Mouse (Mus musculus): ENCODE measurements around the gene Slc39a8. TPM values are rescaled to one million over a fixed set of nuclear protein-coding genes. Genes with fewer than 3 reads are reported as not detected.

Slc39a8 gene
- polyA plus RNA-seq, 1 experiment = 20.6 TPM

DNA sequence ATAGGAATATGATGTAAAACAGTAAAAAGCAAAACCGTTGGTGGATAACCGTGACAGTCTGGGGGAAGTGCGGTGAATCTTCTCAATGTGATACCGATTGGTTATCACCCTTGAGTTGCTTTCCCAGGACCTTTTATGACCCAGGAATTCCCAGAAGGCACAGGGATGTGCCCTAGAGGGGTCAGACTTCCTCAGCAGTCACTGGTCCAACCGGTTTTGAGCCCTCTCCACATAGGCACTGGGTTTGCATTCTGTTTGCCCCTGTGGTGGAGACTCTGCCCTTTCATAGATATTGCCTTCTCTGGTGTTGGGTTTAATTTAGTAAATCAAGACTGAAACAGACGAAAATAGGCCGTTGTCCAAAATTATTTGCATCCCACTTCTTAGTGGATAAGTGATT lies 20.8 kb downstream of the Slc39a8 start:
- H3K4me1 ChIP-seq (ENCODE audit: control insufficient read depth, insufficient read depth, low read length) = 0 out of 2 replicates have a peak, but pooled peaks cover 6% of the 10 kb centered on the region
- no peak overlapping the region for H3K4me3 ChIP-seq (ENCODE audit: insufficient read depth, low read depth, low read length)
- no peak overlapping the region for H3K27ac ChIP-seq (ENCODE audit: insufficient read depth, low read depth, low read length)
- no peaks in the 10 kb centered on the region for H3K36me3 ChIP-seq (ENCODE audit: control insufficient read depth, insufficient read depth, low read length)
- TF ChIP-seq POLR2A (IDR thresholded peaks at IDR 0.05; ENCODE audit: low read depth, low read length) (no peak), CTCF (conservative IDR thresholded peaks at IDR 0.05; ENCODE audit: insufficient read depth, insufficient read length, low read depth, low read length) (no peak)
- no peaks in the 10 kb centered on the region for H3K27me3 ChIP-seq (replicated peaks; ENCODE audit: control insufficient read depth, insufficient read depth, low read length)
- WGBS = 58% methylated on average over 7 of the region's 7 CpGs
- no peak for DNase-seq

DNA sequence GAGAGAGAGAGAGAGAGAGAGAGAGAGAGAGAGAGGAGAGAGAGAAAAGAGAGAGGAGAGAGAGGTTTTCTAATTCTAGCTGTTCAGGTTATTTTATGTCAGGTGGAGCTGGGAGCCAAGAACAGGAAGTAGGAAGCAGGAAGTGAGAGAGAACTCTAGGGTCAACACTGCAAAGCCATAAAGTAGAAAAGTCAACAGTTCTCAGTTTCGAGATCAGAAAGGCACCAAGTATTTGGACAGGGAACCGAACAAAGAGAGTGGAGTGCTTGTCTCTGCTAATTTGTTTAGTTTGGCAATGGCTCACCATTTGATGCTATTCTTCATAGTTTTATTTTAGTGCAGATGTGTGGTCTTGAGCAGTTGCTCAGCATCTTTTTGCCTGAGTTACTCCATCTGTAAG lies 26.5 kb downstream of the Slc39a8 start:
- Histone ChIP-seq H3K27me3 (replicated peaks; ENCODE audit: control insufficient read depth, insufficient read depth, low read length) (no peaks in the 10 kb centered on the region), H3K36me3 (ENCODE audit: control insufficient read depth, insufficient read depth, low read length) (no peaks in the 10 kb centered on the region), H3K27ac (ENCODE audit: insufficient read depth, low read depth, low read length) (no peak overlapping the region), H3K4me3 (ENCODE audit: insufficient read depth, low read depth, low read length) (no peak overlapping the region), H3K4me1 (ENCODE audit: control insufficient read depth, insufficient read depth, low read length) (no peaks in the 10 kb centered on the region)
- TF ChIP-seq POLR2A (IDR thresholded peaks at IDR 0.05; ENCODE audit: low read depth, low read length) (no peak), CTCF (conservative IDR thresholded peaks at IDR 0.05; ENCODE audit: insufficient read depth, insufficient read length, low read depth, low read length) (no peak)
- no peak for DNase-seq
- 46% methylated on average over 2 of the region's 2 CpGs for WGBS

DNA sequence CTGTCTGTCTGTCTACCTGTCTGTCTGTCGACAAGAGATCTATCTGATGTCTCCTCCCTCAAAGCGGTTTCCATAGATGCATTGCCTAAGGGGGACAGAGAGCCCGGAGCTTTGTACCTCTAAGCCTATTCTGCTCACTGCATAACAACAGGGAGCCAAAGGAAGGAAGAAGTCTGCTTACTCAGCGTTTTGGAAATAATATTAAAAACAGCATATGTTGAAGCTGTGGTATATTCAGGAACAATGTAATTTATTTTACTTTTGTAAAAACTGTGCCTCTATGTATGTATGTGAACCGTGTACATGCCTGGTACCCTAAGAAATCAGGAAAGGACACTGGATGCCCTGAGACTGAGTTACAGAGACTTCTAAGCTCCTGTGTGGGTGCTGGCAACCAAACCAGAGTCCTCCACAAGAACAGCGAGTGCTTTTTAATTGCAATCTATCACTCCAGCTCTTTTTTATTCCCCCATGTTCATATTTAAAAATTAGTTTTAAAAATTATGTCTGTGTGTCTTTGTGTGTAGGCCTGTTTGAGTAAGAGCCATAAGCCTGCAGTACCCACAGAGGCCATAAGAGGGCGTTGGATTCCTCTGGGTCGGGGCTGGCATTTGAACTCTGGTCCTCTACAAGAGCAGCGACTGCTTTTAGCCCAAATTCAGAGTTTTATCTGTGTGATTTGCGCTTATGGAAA lies 28.7 kb downstream of the Slc39a8 start:
- Histone ChIP-seq H3K27ac (ENCODE audit: insufficient read depth, low read depth, low read length) (no peak overlapping the region), H3K36me3 (ENCODE audit: control insufficient read depth, insufficient read depth, low read length) (no peaks in the 10 kb centered on the region), H3K4me1 (ENCODE audit: control insufficient read depth, insufficient read depth, low read length) (no peaks in the 10 kb centered on the region), H3K4me3 (ENCODE audit: insufficient read depth, low read depth, low read length) (no peak overlapping the region), H3K27me3 (replicated peaks; ENCODE audit: control insufficient read depth, insufficient read depth, low read length) (no peaks in the 10 kb centered on the region)
- 85% methylated on average over 10 of the region's 10 CpGs for WGBS
- TF ChIP-seq POLR2A (IDR thresholded peaks at IDR 0.05; ENCODE audit: low read depth, low read length) (no peak), CTCF (conservative IDR thresholded peaks at IDR 0.05; ENCODE audit: insufficient read depth, insufficient read length, low read depth, low read length) (peak; percentile 14; the same call in 1 of the 2 replicates)
- no peak for DNase-seq

DNA sequence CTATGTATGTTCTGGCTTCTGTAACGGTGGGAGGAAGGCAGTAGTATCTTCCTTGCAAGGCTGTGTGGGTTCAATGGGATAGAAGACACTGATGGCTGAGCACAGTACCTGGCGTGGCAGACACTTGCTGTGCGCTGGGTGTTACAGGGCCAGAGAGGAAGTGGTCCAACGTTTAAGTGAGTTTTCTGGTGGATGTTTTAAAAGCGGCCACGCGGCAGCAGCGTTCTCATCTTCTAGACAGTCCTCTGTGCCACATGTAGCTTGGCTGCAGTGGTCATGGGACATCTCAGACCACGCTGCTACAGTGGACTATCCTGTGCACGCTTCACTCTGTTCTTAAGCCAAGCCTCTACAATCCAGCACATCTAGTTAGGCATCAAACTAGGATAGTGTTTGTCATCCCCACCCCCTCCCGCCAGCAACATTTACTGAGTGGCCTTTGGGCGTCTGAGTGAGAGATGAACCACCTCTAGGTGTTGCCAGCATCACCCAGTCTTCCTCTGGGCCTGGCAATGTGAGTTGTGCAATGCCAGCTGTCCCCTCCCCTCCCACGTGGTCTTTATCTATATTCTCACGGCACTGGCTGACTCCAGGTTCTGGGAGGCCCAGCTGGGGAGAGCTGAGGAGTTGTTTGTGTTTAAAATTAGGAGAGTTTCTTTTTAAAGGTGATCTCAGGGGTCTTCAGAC lies 29.4 kb downstream of the Slc39a8 start:
- no peak for DNase-seq
- TF ChIP-seq POLR2A (IDR thresholded peaks at IDR 0.05; ENCODE audit: low read depth, low read length) (no peak), CTCF (conservative IDR thresholded peaks at IDR 0.05; ENCODE audit: insufficient read depth, insufficient read length, low read depth, low read length) (no peak)
- H3K27me3 ChIP-seq (replicated peaks; ENCODE audit: control insufficient read depth, insufficient read depth, low read length) = no peaks in the 10 kb centered on the region
- H3K4me3 ChIP-seq (ENCODE audit: insufficient read depth, low read depth, low read length) = no peak overlapping the region
- no peak overlapping the region for H3K27ac ChIP-seq (ENCODE audit: insufficient read depth, low read depth, low read length)
- 84% methylated on average over 14 of the region's 14 CpGs for WGBS
- no peaks in the 10 kb centered on the region for H3K4me1 ChIP-seq (ENCODE audit: control insufficient read depth, insufficient read depth, low read length)
- H3K36me3 ChIP-seq (ENCODE audit: control insufficient read depth, insufficient read depth, low read length) = no peaks in the 10 kb centered on the region

DNA sequence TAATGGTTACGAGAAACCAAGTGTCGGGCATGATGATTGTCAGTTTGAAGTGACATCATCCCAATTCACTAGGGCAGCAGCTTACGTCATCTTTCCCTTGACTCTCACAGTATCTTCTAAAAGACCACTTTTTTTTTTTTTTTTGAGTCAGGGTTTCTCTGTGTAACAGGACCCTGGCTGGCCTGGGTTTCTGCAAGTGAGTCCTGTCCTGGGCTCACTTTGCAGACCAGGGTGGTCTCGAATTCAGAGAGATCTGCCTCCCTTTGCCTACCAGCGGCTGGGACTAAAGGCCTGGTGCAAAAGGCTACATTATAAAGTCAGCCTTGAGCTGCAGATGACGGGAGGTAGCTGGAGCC lies 29.9 kb downstream of the Slc39a8 start:
- no peaks in the 10 kb centered on the region for H3K27me3 ChIP-seq (replicated peaks; ENCODE audit: control insufficient read depth, insufficient read depth, low read length)
- WGBS = 90% methylated on average over 6 of the region's 6 CpGs

DNA sequence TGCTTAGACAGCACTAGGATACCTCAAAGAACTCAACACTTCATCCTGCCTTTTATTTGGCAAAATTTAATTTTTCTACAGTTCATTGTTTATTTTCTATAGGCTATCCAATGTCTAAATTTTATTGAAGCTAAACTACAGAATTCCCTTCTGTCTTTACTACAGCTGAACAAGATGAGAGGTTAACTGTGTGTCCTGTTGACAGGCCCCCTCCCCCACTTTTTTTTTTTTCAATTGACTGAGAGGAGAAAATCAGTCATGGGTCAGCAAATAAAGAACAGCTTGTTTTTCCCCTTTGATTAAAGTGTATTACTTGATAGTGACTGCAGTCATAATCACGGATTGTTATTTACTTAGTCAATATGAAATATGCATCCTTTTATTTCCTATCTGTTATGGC lies 31.2 kb downstream of the Slc39a8 start:
- 42% methylated on average over 1 of the region's 1 CpGs for WGBS
- Histone ChIP-seq H3K36me3 (ENCODE audit: control insufficient read depth, insufficient read depth, low read length) (no peaks in the 10 kb centered on the region), H3K27me3 (replicated peaks; ENCODE audit: control insufficient read depth, insufficient read depth, low read length) (no peaks in the 10 kb centered on the region), H3K4me3 (ENCODE audit: insufficient read depth, low read depth, low read length) (no peak overlapping the region), H3K4me1 (ENCODE audit: control insufficient read depth, insufficient read depth, low read length) (no peaks in the 10 kb centered on the region), H3K27ac (ENCODE audit: insufficient read depth, low read depth, low read length) (no peak overlapping the region)
- TF ChIP-seq POLR2A (IDR thresholded peaks at IDR 0.05; ENCODE audit: low read depth, low read length) = no peak
- TF ChIP-seq CTCF (conservative IDR thresholded peaks at IDR 0.05; ENCODE audit: insufficient read depth, insufficient read length, low read depth, low read length) = no peak
- DNase-seq = no peak

More for the DNA sequence above, 29.9 kb downstream of the Slc39a8 start:
- no peaks in the 10 kb centered on the region for H3K36me3 ChIP-seq (ENCODE audit: control insufficient read depth, insufficient read depth, low read length)
- TF ChIP-seq POLR2A (IDR thresholded peaks at IDR 0.05; ENCODE audit: low read depth, low read length) (no peak), CTCF (conservative IDR thresholded peaks at IDR 0.05; ENCODE audit: insufficient read depth, insufficient read length, low read depth, low read length) (no peak)
- H3K4me3 ChIP-seq (ENCODE audit: insufficient read depth, low read depth, low read length) = no peak overlapping the region
- no peak for DNase-seq
- no peaks in the 10 kb centered on the region for H3K4me1 ChIP-seq (ENCODE audit: control insufficient read depth, insufficient read depth, low read length)
- H3K27ac ChIP-seq (ENCODE audit: insufficient read depth, low read depth, low read length) = no peak overlapping the region

DNA sequence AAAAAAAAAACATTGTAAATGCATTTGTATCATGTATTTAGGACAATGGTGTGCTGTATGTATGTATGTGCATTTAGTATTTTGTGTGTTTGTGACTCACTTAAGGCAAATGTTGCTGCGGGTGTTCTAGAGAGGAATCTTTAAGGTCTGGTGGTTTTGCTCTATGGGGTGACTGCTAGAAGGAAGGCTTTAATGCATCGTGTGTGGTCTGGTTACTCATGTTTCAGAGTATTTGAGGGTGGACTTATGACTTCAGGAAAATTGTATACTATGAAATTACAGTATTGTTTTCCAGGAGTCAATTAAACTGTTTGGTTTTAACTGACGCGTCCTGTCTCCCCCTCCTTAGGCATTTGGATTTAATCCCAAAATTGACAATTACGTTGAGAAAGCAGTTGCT lies 32.1 kb downstream of the Slc39a8 start:
- 48% methylated on average over 5 of the region's 5 CpGs for WGBS
- H3K36me3 ChIP-seq (ENCODE audit: control insufficient read depth, insufficient read depth, low read length) = no peaks in the 10 kb centered on the region
- no peak for DNase-seq

More for the DNA sequence above, 32.1 kb downstream of the Slc39a8 start:
- H3K27ac ChIP-seq (ENCODE audit: insufficient read depth, low read depth, low read length) = no peak overlapping the region
- TF ChIP-seq CTCF (conservative IDR thresholded peaks at IDR 0.05; ENCODE audit: insufficient read depth, insufficient read length, low read depth, low read length) (no peak), POLR2A (IDR thresholded peaks at IDR 0.05; ENCODE audit: low read depth, low read length) (no peak)
- H3K4me3 ChIP-seq (ENCODE audit: insufficient read depth, low read depth, low read length) = no peak overlapping the region
- no peaks in the 10 kb centered on the region for H3K4me1 ChIP-seq (ENCODE audit: control insufficient read depth, insufficient read depth, low read length)
- H3K27me3 ChIP-seq (replicated peaks; ENCODE audit: control insufficient read depth, insufficient read depth, low read length) = no peaks in the 10 kb centered on the region
